Mouse (Mus musculus): Measurements from ENCODE around the gene Nmnat3.

GRCm38 (mm10) chr9:98245226-98245625 lies 42.0 kb upstream of the Nmnat3 start:
- TF ChIP-seq CTCF (IDR thresholded peaks at IDR 0.05; ENCODE audit: insufficient read depth, low read depth, low read length) (no peak), POLR2A (IDR thresholded peaks at IDR 0.05; ENCODE audit: insufficient read depth, low read depth, low read length) (no peak)

All from olfactory bulb, adult 2 months (tissue).